Mouse (Mus musculus): ENCODE data around the gene Bglap2. TPM values are rescaled to one million over a fixed set of nuclear protein-coding genes. Genes with fewer than 3 reads are reported as not detected.
A peak's percentile ranks its signal among the peaks of the same experiment; 100 is the strongest.
"Not testable (repeated sequence)": the region's sequence is repeated elsewhere in the genome, so short reads cannot be mapped to it uniquely, and the experiment has no call there.

Bglap2 gene
- polyA plus RNA-seq, 1 experiment from 2014 or later, result not detected

DNA sequence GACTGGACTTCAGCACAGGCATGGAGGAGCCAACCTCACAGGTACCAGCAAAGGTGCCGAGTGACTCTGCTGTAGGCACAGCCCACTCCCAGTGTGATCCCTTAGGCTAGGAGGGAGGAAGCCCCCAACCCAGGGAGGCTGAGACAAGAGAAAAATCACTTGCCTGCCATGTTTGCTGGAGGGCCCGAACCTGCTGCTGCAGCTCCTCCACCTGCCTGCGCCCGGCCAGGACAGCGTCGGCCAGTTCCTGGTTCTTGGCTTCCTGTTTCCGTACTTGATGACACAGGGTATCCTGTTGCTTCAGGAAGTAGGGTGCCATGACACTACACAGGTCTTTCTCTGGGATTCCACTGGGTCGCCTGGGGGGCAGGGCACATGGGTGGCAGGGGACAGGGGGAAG is 17.2 kb upstream of the Bglap2 start:
- peaks cover 31% of the 10 kb centered on the region for H3K36me3 ChIP-seq (ENCODE audit: insufficient read depth, low read length)

DNA sequence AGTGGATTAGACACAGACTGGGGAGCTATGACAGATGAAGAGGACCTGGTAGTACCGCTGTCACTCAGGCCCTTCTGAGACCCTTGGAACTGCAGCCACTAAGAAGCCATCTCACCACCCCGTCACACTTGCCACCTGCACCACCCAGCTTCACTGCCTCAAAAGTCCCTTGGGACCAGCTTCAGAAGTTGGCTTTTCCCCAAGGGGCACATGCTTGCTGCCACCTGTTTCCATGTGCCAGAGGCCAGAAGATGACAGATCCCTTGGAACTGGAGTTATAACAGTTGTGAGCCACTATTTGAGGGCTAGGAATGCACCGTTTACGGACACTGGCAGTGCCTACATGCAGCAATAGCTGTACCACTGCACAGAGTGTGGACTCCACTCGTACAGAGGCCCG is 16.8 kb upstream of the Bglap2 start:
- H3K27me3 ChIP-seq (ENCODE audit: insufficient read depth, low read length), result no peaks in the 10 kb centered on the region
- H3K4me3 ChIP-seq (ENCODE audit: low read length), result no peak overlapping the region
- no peak for ATAC-seq (ENCODE audit: low FRiP score, low TSS enrichment)
- H3K4me1 ChIP-seq (ENCODE audit: insufficient read depth, low read length), result no peaks in the 10 kb centered on the region
- peaks cover 33% of the 10 kb centered on the region for H3K36me3 ChIP-seq (ENCODE audit: insufficient read depth, low read length)
- 94% methylated on average over 6 of the region's 6 CpGs for WGBS
- no peaks in the 10 kb centered on the region for H3K9me3 ChIP-seq (ENCODE audit: low read length)
- H3K4me2 ChIP-seq (replicated peaks; ENCODE audit: low read depth, low read length), result no peak overlapping the region
- H3K27ac ChIP-seq (ENCODE audit: low read length), result no peak overlapping the region
- no peak overlapping the region for H3K9ac ChIP-seq (replicated peaks; ENCODE audit: low read length)

More for the DNA sequence above, 17.2 kb upstream of the Bglap2 start:
- ATAC-seq (ENCODE audit: low FRiP score, low TSS enrichment), result no peak
- Histone ChIP-seq H3K9me3 (ENCODE audit: low read length) (no peaks in the 10 kb centered on the region), H3K4me1 (ENCODE audit: insufficient read depth, low read length) (no peaks in the 10 kb centered on the region), H3K27me3 (ENCODE audit: insufficient read depth, low read length) (no peaks in the 10 kb centered on the region), H3K27ac (ENCODE audit: low read length) (no peak overlapping the region), H3K4me3 (ENCODE audit: low read length) (no peak overlapping the region), H3K9ac (replicated peaks; ENCODE audit: low read length) (no peak overlapping the region), H3K4me2 (replicated peaks; ENCODE audit: low read depth, low read length) (no peak overlapping the region)
- 84% methylated on average over 8 of the region's 8 CpGs for WGBS

DNA sequence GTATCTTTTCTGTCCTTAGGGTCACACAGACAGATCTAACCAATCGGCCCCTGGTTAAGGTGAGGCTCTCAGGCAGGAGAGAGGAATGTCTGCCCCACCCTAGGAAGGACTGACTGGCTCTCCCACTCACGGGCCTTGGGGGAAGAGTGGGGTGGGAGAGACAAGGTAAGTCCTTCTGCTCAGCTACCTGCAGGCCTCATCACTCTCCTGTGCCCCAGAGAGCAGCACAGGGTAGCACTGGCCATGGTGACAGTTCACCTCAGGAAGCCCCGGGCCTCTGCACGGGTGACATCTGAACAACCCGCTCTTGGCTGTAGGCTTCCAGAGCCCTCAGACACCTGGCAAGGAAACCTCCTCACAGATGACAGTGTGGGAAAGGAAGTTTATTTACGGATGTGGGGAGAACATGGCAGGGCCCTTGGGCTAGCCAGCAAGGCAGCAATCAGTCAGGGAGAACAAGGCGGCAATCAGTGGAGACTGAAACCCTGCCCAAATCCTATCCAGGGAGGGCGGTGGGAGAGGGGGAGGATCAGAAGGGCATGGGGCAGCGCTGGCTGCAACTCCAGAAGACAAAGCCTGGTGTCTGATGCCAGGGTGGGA is 15.4 kb upstream of the Bglap2 start:
- H3K9me3 ChIP-seq (ENCODE audit: low read length), result no peaks in the 10 kb centered on the region
- no peaks in the 10 kb centered on the region for H3K27me3 ChIP-seq (ENCODE audit: insufficient read depth, low read length)
- ATAC-seq (ENCODE audit: low FRiP score, low TSS enrichment), result no peak
- no peaks in the 10 kb centered on the region for H3K4me1 ChIP-seq (ENCODE audit: insufficient read depth, low read length)
- no peak overlapping the region for H3K27ac ChIP-seq (ENCODE audit: low read length)
- H3K36me3 ChIP-seq (ENCODE audit: insufficient read depth, low read length), result peaks cover 31% of the 10 kb centered on the region
- H3K4me2 ChIP-seq (replicated peaks; ENCODE audit: low read depth, low read length), result no peak overlapping the region
- H3K9ac ChIP-seq (replicated peaks; ENCODE audit: low read length), result no peak overlapping the region
- WGBS, result 78% methylated on average over 9 of the region's 9 CpGs
- H3K4me3 ChIP-seq (ENCODE audit: low read length), result no peak overlapping the region

DNA sequence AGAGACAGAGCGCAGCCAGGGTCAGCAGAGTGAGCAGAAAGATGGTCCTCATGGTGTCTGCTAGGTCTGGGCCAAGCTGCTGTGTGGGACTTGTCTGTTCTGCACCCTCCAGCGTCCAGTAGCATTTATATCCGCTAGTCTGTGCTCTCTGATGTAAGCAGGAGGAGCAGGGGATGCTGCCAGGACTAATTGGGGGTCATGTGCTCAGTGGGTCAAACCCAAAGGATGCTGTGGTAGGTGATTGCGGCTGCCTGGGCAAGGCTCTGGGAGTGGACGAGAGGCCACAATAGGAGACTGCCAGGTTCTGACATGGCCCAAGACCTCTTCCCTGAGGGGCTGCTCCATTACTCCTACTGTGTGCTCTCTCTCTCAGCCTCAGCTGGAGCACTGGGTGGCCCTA is 5.9 kb upstream of the Bglap2 start, which contains the start of gene Bglap:
Bglap (minus strand) TSS at position 101 of the 400 bp plus-strand sequence.
- WGBS, result 74% methylated on average over 5 of the region's 5 CpGs
- H3K9me3 ChIP-seq (ENCODE audit: low read length), result no peaks in the 10 kb centered on the region
- no peaks in the 10 kb centered on the region for H3K36me3 ChIP-seq (ENCODE audit: insufficient read depth, low read length)
- H3K27me3 ChIP-seq (ENCODE audit: insufficient read depth, low read length), result no peaks in the 10 kb centered on the region
- H3K27ac ChIP-seq (ENCODE audit: low read length), result no peak within 1 kb of the TSS
- no peaks in the 10 kb centered on the region for H3K4me1 ChIP-seq (ENCODE audit: insufficient read depth, low read length)
- H3K9ac ChIP-seq (replicated peaks; ENCODE audit: low read length), result no peak within 1 kb of the TSS
- ATAC-seq (ENCODE audit: low FRiP score, low TSS enrichment), result no peak
- H3K4me2 ChIP-seq (replicated peaks; ENCODE audit: low read depth, low read length), result no peak within 1 kb of the TSS
- H3K4me3 ChIP-seq (ENCODE audit: low read length), result no peak within 1 kb of the TSS

DNA sequence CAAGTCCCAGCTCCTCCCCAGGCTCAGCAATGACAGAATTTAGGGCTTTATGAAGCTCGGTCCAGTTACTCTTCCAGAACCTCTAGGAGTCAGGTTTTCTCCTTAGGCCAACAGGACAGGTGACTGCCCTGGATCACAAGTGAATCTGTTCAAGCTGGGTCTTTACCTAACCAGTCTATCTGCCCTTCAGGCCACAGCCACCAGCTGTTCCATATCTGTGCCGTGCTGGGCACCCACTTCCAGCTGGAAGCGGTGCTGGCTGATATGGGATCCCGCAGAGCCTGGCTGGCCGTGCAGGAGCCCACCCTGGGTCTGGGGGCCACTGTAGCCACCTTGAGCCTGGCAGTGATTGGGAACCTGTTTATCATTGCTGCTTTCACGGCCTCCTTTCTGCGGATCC is 3.9 kb upstream of the Bglap2 start:
- not testable (repeated sequence) for H3K9me3 ChIP-seq (ENCODE audit: low read length); ATAC-seq (ENCODE audit: low FRiP score, low TSS enrichment); H3K27ac ChIP-seq (ENCODE audit: low read length); H3K4me3 ChIP-seq (ENCODE audit: low read length); H3K36me3 ChIP-seq (ENCODE audit: insufficient read depth, low read length); H3K9ac ChIP-seq (replicated peaks; ENCODE audit: low read length); H3K27me3 ChIP-seq (ENCODE audit: insufficient read depth, low read length); H3K4me1 ChIP-seq (ENCODE audit: insufficient read depth, low read length)
- peak overlapping the region; percentile 51 for H3K4me2 ChIP-seq (replicated peaks; ENCODE audit: low read depth, low read length)
- 31% methylated on average over 2 of the region's 7 CpGs for WGBS

DNA sequence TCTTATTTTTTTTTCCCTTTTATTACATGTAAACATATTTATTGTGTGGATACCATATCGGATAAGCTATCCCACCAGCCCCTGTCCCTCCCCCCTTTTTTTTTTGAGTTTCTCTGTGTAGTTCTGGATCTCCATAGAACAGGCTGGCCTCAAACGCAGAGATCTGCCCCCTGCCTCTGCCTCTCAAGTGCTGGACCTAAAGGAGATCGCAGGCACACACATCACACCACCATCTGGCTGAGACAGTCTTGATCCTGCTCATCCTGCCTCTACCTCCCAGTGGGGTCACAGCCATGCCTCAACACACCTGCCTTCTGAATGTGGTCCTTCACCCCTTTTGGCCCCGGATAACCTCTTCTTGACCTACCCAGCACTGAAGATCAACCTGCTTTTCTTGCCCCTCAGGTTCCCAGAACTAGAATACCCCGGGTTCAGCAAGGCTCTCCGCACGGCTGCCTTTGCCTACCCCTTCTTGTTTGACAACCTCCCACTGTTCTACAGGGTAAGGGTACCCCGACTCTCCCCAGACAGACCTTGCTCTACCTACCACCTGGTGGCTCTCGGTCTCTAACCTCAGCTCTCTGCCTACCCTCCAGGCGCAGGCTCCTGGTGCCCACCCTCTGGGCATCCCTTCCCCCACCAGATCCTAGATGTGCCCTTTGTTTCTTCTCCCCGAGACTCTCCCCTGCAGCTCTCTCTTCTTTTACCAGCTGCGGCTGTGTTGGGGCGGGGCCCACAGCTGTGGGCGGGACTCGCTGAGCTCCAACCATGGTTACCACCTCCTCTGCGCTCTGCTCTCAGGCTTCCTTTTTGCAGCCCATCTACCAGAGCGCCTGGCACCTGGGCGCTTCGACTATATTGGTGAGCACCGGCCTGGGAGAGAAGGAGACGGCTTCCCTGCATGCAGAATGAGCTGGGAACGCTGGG is 3.2 kb upstream of the Bglap2 start:
- peak overlapping the region; percentile 68; the same call in 1 of the 2 replicates for H3K27ac ChIP-seq (ENCODE audit: low read length)
- peak overlapping the region; percentile 51 for H3K4me2 ChIP-seq (replicated peaks; ENCODE audit: low read depth, low read length)
- not testable (repeated sequence) for H3K27me3 ChIP-seq (ENCODE audit: insufficient read depth, low read length); H3K9me3 ChIP-seq (ENCODE audit: low read length); H3K36me3 ChIP-seq (ENCODE audit: insufficient read depth, low read length); H3K4me1 ChIP-seq (ENCODE audit: insufficient read depth, low read length)
- H3K4me3 ChIP-seq (ENCODE audit: low read length), result peak overlapping the region; percentile 21
- ATAC-seq (ENCODE audit: low FRiP score, low TSS enrichment), result peak; percentile 89
- 10% methylated on average over 18 of the region's 22 CpGs for WGBS
- H3K9ac ChIP-seq (replicated peaks; ENCODE audit: low read length), result 0 out of 2 replicates have a peak overlapping the region, but pooled peaks have one; percentile 48

DNA sequence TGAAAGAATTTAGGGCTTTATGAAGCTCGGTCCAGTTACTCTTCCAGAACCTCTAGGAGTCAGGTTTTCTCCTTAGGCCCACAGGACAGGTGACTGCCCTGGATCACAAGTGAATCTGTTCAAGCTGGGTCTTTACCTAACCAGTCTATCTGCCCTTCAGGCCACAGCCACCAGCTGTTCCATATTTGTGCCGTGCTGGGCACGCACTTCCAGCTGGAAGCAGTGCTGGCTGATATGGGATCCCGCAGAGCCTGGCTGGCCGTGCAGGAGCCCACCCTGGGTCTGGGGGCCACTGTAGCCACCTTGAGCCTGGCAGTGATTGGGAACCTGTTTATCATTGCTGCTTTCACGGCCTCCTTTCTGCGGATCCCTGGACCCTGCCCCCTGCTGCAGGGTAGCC is 1.9 kb downstream of the Bglap2 start:
- H3K36me3 ChIP-seq (ENCODE audit: insufficient read depth, low read length); H3K27me3 ChIP-seq (ENCODE audit: insufficient read depth, low read length); H3K4me1 ChIP-seq (ENCODE audit: insufficient read depth, low read length); H3K9ac ChIP-seq (replicated peaks; ENCODE audit: low read length); H3K9me3 ChIP-seq (ENCODE audit: low read length); H3K4me3 ChIP-seq (ENCODE audit: low read length): not testable (repeated sequence)
- WGBS, result 14% methylated on average over 5 of the region's 7 CpGs
- H3K27ac ChIP-seq (ENCODE audit: low read length), result 0 out of 2 replicates have a peak overlapping the region, but pooled peaks have one; percentile 46
- H3K4me2 ChIP-seq (replicated peaks; ENCODE audit: low read depth, low read length), result peak overlapping the region; percentile 41
- ATAC-seq (ENCODE audit: low FRiP score, low TSS enrichment), result peak; percentile 46; the same call in 1 of the 2 replicates

DNA sequence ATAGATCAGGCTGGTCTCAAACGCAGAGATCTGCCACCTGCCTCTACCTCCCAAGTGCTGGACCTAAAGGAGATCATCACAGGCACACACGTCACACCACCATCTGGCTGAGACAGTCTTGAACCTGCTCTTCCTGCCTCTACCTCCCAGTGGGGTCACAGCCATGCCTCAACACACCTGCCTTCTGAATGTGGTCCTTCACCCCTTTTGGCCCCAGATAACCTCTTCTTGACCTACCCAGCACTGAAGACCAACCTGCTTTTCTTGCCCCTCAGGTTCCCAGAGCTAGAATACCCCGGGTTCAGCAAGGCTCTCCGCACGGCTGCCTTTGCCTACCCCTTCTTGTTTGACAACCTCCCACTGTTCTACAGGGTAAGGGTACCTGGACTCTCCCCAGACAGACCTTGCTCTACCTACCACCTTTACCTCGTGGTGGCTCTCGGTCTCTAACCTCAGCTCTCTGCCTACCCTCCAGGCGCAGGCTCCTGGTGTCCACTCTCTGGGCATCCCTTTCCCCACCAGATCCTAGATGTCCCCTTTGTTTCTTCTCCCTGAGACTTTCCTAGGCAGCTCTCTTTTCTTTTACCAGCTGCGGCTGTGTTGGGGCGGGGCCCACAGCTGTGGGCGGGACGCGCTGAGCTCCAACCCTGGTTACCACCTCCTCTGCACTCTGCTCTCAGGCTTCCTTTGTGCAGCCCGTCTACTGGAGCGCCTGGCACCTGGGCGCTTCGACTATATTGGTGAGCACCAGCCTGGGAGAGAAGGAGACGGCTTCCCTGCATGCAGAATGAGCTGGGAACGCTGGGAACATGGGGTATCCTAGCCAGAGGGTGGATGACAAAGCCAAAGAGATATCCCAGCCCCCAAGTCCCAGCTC is 2.5 kb downstream of the Bglap2 start:
- H3K9me3 ChIP-seq (ENCODE audit: low read length); H3K36me3 ChIP-seq (ENCODE audit: insufficient read depth, low read length); H3K4me1 ChIP-seq (ENCODE audit: insufficient read depth, low read length); H3K27me3 ChIP-seq (ENCODE audit: insufficient read depth, low read length): not testable (repeated sequence)
- peak overlapping the region; percentile 65 for H3K27ac ChIP-seq (ENCODE audit: low read length)
- peak overlapping the region; percentile 41 for H3K4me2 ChIP-seq (replicated peaks; ENCODE audit: low read depth, low read length)
- WGBS, result 9% methylated on average over 16 of the region's 19 CpGs
- peak; percentile 94 for ATAC-seq (ENCODE audit: low FRiP score, low TSS enrichment)
- H3K9ac ChIP-seq (replicated peaks; ENCODE audit: low read length), result peak overlapping the region; percentile 51
- H3K4me3 ChIP-seq (ENCODE audit: low read length), result peak overlapping the region; percentile 20; the same call in 1 of the 2 replicates

DNA sequence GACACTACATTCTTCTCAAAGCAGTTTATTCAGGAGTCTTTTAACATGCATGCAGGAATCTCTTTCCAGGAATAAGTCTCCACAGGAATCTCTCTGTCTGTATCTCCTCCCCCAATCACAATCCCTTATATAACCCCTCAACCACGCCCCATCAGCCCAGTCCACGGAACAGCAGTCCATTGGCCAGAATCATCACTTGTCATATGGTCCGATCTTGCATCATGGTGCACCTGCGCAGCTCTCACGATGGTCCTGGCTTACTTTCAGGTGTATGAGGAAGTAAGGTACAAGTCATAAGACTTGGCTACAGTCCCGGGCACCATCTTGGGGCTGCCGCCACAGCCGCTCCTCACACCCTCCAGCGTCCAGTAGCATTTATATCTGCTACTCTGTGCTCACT is 5.9 kb downstream of the Bglap2 start, which contains the start of gene Bglap3:
Bglap3 (minus strand) TSS at position 101 of the 400 bp plus-strand sequence.
- not testable (repeated sequence) for H3K36me3 ChIP-seq (ENCODE audit: insufficient read depth, low read length); H3K4me2 ChIP-seq (replicated peaks; ENCODE audit: low read depth, low read length); H3K27me3 ChIP-seq (ENCODE audit: insufficient read depth, low read length); H3K9ac ChIP-seq (replicated peaks; ENCODE audit: low read length); H3K9me3 ChIP-seq (ENCODE audit: low read length); ATAC-seq (ENCODE audit: low FRiP score, low TSS enrichment); H3K4me1 ChIP-seq (ENCODE audit: insufficient read depth, low read length); H3K27ac ChIP-seq (ENCODE audit: low read length); H3K4me3 ChIP-seq (ENCODE audit: low read length)
- 92% methylated on average over 9 of the region's 9 CpGs for WGBS
